Mouse (Mus musculus): ENCODE results near the gene Casq2. TPM values are rescaled to one million over a fixed set of nuclear protein-coding genes. Genes with fewer than 3 reads are reported as not detected.

The Casq2 gene
- total and polyA plus RNA-seq, 3 experiments, result not detected

DNA sequence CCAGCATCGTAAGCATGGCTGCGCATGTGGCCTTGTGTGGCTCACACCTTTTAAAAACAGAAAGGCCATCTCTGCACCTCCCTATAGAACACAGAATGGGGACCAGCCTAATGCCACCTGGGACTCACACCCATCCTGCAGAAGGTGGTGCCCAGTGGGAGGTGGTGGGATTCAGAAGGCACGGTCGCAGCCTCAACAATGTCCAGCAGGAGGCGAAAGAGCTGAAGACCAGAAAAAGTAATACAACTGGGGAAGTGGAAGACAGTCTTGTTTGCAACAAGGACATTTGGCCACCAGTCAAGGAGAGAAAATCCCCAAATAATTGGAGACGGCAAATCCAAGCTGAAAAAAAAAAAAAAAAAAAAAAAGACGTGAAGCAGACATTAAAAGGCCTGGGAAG is 35.8 kb downstream of the Casq2 start:
- Histone ChIP-seq H3K79me2 (ENCODE audit: control insufficient read depth, insufficient read depth, low read length, poor library complexity) (no peaks in the 10 kb centered on the region), H3K27ac (ENCODE audit: control insufficient read depth, low read depth, low read length) (no peak overlapping the region), H3K27me3 (ENCODE audit: control insufficient read depth in 1 of 2, insufficient read depth in 2 of 2, low read length in 2 of 2) (no peaks in the 10 kb centered on the region), H3K4me1 (ENCODE audit: control insufficient read depth in 1 of 2, insufficient read depth in 2 of 2, low read length in 2 of 2) (no peaks in the 10 kb centered on the region), H3K9ac (ENCODE audit: control insufficient read depth, low read depth, low read length, poor library complexity, severe bottlenecking) (no peak overlapping the region), H3K4me3 (ENCODE audit: control insufficient read depth in 1 of 2, insufficient read depth in 1 of 2, low read depth in 2 of 2, low read length in 2 of 2) (no peak overlapping the region), H3K9me3 (replicated peaks; ENCODE audit: insufficient read depth, low read length) (no peaks in the 10 kb centered on the region), H3K36me3 (ENCODE audit: control insufficient read depth in 1 of 2, insufficient read depth in 2 of 2, low read length in 2 of 2) (no peaks in the 10 kb centered on the region)
- no peak for DNase-seq (ENCODE audit: low read depth, low spot score)
- no peak for TF ChIP-seq ZMIZ1 (IDR thresholded peaks at IDR 0.05; ENCODE audit: low read depth, low read length)
- peak in 1 of 3 experiments; percentile 11; a peak in 1 of 6 replicates for TF ChIP-seq CTCF (IDR thresholded peaks at IDR 0.05 in 2 of 3, conservative IDR thresholded peaks at IDR 0.05 in 1 of 3; ENCODE audit: control insufficient read depth in 1 of 3, insufficient read depth in 1 of 3, low read depth in 2 of 3, low read length in 3 of 3, poor library complexity in 1 of 3, severe bottlenecking in 1 of 3)
- no peak for TF ChIP-seq GATA1 (IDR thresholded peaks at IDR 0.05; ENCODE audit: low read depth, low read length)
- no peak for TF ChIP-seq TBP (IDR thresholded peaks at IDR 0.05; ENCODE audit: low read depth, low read length)
- TF ChIP-seq SMC3 (IDR thresholded peaks at IDR 0.05; ENCODE audit: low read depth, low read length), result 0 out of 2 replicates have a peak, but pooled peaks have one; percentile 9

DNA sequence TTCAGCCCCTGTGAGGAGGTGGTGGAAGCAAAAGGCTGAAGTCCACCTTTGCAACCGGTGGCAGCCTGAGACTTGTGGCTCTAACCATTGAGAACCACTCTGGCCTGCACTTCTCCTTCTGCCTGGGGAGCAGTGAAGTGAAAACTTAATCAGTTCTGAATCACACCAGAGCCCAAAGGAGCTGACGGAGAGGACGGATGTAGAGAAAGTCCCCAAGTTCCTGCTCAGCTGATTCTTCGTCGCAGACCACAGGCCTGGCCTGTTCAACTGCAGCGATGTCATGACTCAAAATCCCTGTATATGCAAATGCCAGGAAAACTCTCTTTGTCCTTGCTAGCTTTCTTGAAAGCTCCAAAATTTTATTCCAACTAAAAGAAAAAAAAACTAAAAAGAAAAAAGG is 37.4 kb downstream of the Casq2 start:
- Histone ChIP-seq H3K9ac (ENCODE audit: control insufficient read depth, low read depth, low read length, poor library complexity, severe bottlenecking) (no peak overlapping the region), H3K4me3 (ENCODE audit: control insufficient read depth in 1 of 2, insufficient read depth in 1 of 2, low read depth in 2 of 2, low read length in 2 of 2) (no peak overlapping the region), H3K4me1 (ENCODE audit: control insufficient read depth in 1 of 2, insufficient read depth in 2 of 2, low read length in 2 of 2) (no peaks in the 10 kb centered on the region), H3K9me3 (replicated peaks; ENCODE audit: insufficient read depth, low read length) (no peaks in the 10 kb centered on the region), H3K27me3 (ENCODE audit: control insufficient read depth in 1 of 2, insufficient read depth in 2 of 2, low read length in 2 of 2) (no peaks in the 10 kb centered on the region), H3K79me2 (ENCODE audit: control insufficient read depth, insufficient read depth, low read length, poor library complexity) (no peaks in the 10 kb centered on the region), H3K27ac (ENCODE audit: control insufficient read depth, low read depth, low read length) (no peak overlapping the region), H3K36me3 (ENCODE audit: control insufficient read depth in 1 of 2, insufficient read depth in 2 of 2, low read length in 2 of 2) (no peaks in the 10 kb centered on the region)
- DNase-seq (ENCODE audit: low read depth, low spot score), result no peak
- TF ChIP-seq POLR2AphosphoS2 (IDR thresholded peaks at IDR 0.05; ENCODE audit: low read length) (no peak), GATA1 (IDR thresholded peaks at IDR 0.05; ENCODE audit: low read depth, low read length) (no peak), E2F4 (IDR thresholded peaks at IDR 0.05; ENCODE audit: borderline replicate concordance, low read depth, low read length) (no peak), MXI1 (IDR thresholded peaks at IDR 0.05; ENCODE audit: low read depth, low read length) (no peak), MAZ (IDR thresholded peaks at IDR 0.05; ENCODE audit: low read depth, low read length) (no peak), USF2 (IDR thresholded peaks at IDR 0.05; ENCODE audit: borderline replicate concordance in 1 of 2, insufficient read depth in 1 of 2, low read depth in 1 of 2, low read length in 2 of 2) (no peak), GABPA (IDR thresholded peaks at IDR 0.05; ENCODE audit: low read depth, low read length) (no peak), SMC3 (IDR thresholded peaks at IDR 0.05; ENCODE audit: low read depth, low read length) (no peak), USF1 (IDR thresholded peaks at IDR 0.05; ENCODE audit: low read depth, low read length) (no peak), CTCF (IDR thresholded peaks at IDR 0.05 in 2 of 3, conservative IDR thresholded peaks at IDR 0.05 in 1 of 3; ENCODE audit: control insufficient read depth in 1 of 3, insufficient read depth in 1 of 3, low read depth in 2 of 3, low read length in 3 of 3, poor library complexity in 1 of 3, severe bottlenecking in 1 of 3) (no peak), BHLHE40 (IDR thresholded peaks at IDR 0.05; ENCODE audit: borderline replicate concordance, low read depth, low read length) (no peak), CHD1 (IDR thresholded peaks at IDR 0.05; ENCODE audit: low read depth, low read length) (no peak), UBTF (IDR thresholded peaks at IDR 0.05; ENCODE audit: borderline replicate concordance, insufficient read depth, low read depth, low read length) (no peak), TBP (IDR thresholded peaks at IDR 0.05; ENCODE audit: low read depth, low read length) (no peak), KAT2A (conservative IDR thresholded peaks at IDR 0.05; ENCODE audit: low read depth, low read length) (no peak), ZC3H11A (IDR thresholded peaks at IDR 0.05; ENCODE audit: low read depth, low read length) (no peak), ZNF384 (IDR thresholded peaks at IDR 0.05; ENCODE audit: low read depth, low read length) (no peak), RCOR1 (IDR thresholded peaks at IDR 0.05; ENCODE audit: low read depth, low read length) (no peak)

Data from MEL (cell line).